Mouse (Mus musculus) brain, adult 2 months (tissue): Measurements from ENCODE around the gene Pdzd4.

ENCODE experiments used
- DNase-seq: peaks from one replicate; pipeline ENCODE4 v3.0.0; 2011; ENCODE audit warnings: low read depth, low spot score

Gene Pdzd4

DNA sequence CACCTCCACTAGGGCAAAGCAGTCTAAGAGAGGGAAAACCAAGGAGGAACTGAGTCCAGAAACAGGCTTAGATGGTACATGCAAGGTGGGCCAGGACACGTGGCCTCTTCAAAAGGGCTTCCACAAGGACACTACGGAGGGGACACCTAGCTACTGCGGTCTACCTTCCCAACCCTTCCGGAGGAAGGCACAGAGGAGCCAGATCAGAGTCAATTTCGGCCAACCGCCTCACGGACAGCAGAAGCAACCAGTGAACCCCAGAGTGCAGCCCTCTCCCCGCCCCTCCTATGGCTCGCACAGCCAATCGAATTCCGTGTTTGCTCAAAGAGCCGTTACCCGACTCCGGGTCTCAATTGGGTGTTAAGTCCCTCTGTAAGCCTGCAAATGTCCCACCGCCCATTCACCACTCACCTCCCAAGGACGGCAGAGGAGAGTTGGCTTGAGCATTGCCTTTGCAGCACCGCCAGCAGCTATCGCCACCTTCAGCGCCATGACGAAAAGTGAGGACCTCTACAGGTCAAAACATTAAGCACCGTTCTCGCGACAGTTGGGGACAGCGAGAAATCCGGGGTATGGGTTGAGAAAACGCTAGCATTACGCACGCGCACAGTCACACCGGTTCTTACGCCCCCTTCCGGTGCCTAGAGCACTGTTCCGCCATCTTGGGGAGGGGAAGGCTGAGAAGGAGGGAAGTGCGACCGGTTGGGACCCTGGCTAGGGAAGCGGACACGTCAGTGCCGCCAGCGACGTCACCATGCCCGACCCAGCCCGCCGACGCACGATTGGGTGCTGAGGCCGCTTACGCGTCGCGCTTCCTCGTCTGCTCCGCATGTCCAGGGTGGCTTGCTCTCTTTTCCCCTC, 38.2 kb downstream of the Pdzd4 start, which contains the start of the genes Idh3g and Ssr4:
Gene Idh3g (minus strand): TSS at position 534 of the 861 bp plus-strand sequence.
Gene Ssr4 (plus strand): TSS at position 665 of the 861 bp plus-strand sequence.
- DNase-seq, result peak; percentile 99

DNA sequence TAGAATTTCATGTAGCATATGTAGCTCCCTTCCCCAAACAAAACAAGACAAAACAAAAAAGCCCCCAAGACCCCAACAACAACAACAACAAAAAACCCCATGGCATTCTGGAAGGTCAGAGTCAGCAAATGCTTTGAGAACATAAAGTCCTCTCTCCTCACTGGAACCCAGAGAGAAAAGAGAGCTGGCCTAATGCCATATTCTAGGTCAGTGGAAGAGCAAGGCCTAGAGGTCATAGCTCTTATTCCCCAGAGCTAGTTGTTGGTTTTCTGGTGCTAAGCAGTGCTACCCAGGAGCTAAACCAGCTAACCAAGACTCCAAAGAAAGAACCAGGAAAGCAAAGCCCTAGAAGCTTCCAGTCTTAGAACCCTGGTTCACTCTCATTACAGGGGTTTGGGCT, 39.1 kb downstream of the Pdzd4 start:
- DNase-seq, result no peak

GRCm38 (mm10) chrX:73782227-73782626, 42.5 kb downstream of the Pdzd4 start:
- no peak for DNase-seq

DNA sequence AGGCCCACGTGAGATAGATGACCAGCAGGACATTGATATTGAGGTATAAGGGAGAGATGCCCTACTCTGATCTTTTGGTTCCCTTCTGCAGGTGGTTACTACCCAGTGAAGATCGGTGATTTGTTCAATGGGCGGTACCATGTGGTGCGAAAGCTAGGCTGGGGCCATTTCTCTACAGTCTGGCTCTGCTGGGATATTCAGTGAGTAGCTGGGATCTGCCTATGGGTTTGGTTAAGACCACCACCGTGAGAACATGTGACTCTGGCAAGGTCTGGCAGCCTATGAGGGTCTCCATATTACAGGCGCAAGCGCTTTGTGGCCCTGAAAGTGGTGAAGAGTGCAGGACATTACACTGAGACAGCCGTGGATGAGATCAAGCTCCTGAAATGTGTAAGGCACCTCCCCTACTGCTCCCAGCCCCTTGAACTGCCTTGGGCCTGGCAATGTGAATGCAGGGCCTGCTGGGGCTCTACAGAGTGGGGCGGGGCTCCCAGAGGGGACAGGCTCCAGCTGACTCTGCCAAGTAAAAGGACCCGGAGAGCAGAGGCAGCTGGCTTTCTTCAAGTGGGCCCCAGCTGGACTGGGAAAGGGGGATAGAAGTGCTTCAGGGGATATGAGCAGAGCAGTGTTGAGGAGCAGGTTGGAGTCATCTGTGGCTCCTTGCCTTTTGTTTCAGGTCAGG, 49.8 kb downstream of the Pdzd4 start:
- DNase-seq, result no peak

GRCm38 (mm10) chrX:73774168-73774760, 50.5 kb downstream of the Pdzd4 start, which contains the start of gene Srpk3:
Srpk3 (plus strand) TSS chrX:73774405.
- DNase-seq, result peak; percentile 73

GRCm38 (mm10) chrX:73767267-73767666, 57.5 kb downstream of the Pdzd4 start:
- DNase-seq, result no peak

GRCm38 (mm10) chrX:73765311-73765710, 59.5 kb downstream of the Pdzd4 start:
- DNase-seq, result peak; percentile 58

DNA sequence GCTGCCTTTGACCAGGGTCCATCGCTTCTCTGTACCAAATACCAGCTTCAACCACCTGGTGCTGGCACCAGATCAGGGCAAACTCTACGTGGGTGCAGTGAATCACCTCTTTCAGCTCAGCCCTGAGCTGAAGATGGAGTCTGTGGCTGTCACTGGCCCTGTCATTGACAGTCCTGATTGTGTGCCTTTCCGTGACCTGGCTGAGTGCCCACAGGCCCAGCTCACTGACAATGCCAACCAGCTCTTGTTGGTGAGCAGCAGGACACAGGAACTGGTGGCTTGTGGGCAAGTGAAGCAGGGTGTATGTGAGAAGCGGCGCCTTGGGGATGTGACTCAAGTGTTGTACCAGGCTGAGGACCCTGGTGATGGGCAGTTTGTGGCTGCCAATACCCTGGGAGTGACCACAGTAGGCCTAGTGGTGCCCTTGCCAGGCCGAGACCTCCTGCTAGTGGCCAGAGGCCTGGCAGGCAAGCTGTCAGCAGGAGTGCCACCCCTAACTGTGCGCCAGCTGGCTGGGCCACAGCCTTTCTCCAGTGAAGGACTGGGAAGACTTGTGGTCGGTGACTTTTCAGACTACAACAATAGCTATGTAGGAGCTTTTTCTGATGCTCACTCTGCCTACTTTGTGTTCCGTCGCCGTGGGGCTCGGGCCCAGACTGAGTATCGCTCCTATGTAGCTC, 66.0 kb downstream of the Pdzd4 start:
- DNase-seq, result peak; percentile 84

DNA sequence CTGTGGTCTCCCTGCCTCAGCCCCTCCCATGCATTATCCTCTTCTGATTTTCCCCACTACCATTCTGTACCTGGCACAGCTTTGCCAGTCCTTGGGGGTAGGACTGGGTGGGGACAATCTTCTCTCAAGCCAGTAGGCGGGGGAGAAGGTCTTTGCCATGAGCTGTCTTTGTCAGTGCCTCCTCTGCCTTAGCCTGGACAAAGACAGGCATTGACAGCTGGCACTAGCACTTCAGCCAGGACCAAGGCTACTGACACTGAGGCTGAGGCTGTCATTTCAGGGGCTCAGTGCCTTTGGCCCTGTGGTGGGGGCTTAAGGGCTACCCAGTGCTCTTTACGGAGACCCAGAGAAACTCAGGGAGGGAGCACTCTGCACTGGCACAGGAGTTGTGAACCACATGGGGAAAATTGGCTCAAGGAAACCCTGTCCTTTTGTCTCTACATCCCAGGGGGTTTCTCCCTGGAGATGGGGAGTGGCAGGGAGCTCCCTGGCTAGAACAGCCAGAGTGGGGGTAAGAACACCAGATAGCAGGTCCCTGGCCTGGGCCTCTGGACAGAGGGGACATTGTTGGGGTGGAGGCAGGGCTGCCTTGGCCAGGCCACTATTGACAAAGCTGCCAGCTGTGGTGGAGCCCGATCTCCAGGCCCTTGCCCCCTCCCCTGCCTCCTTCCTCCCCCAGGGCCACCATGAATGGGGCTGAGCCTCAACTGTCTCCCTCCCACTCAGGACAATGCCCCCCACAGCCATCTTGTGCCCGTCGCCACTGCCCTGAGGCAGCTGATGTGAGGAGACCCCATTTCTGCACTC, 68.2 kb downstream of the Pdzd4 start, which contains the start of gene Plxnb3:
Gene Plxnb3 (plus strand): TSS at position 757 of the 807 bp plus-strand sequence.
- peak; percentile 85 for DNase-seq

- DNase-seq, result no peak
Measured at GRCm38 (mm10) chrX:73748977-73749376, 75.8 kb downstream of the Pdzd4 start.

GRCm38 (mm10) chrX:73744774-73745481, 79.8 kb downstream of the Pdzd4 start:
- DNase-seq, result no peak
